Mouse (Mus musculus): ENCODE data around the gene Zfp974.
"Not testable (repeated sequence)": the region's sequence is repeated elsewhere in the genome, so short reads cannot be mapped to it uniquely, and the experiment has no call there.

Gene Zfp974

GRCm38 (mm10) chr7:27928818-27929695, at the start of gene Zfp974:
TSS of gene Zfp974 (minus strand) at chr7:27929460.
- peak; percentile 96 for DNase-seq

GRCm38 (mm10) chr7:27949451-27949850, 20.2 kb upstream of the Zfp974 start:
- DNase-seq, result not testable (repeated sequence)

- not testable (repeated sequence) for DNase-seq
Observed at GRCm38 (mm10) chr7:27941869-27942268, 12.6 kb upstream of the Zfp974 start.

- not testable (repeated sequence) for DNase-seq
Observed at GRCm38 (mm10) chr7:27933800-27934158, 4.5 kb upstream of the Zfp974 start.

- no peak for DNase-seq
Observed at GRCm38 (mm10) chr7:27933050-27933799, 4.0 kb upstream of the Zfp974 start.

GRCm38 (mm10) chr7:27927041-27927440, 2.2 kb downstream of the Zfp974 start:
- not testable (repeated sequence) for DNase-seq

GRCm38 (mm10) chr7:27910952-27911351, 18.3 kb downstream of the Zfp974 start:
- not testable (repeated sequence) for DNase-seq

GRCm38 (mm10) chr7:27905061-27905848, 24.0 kb downstream of the Zfp974 start:
- no peak for DNase-seq

- no peak for DNase-seq
Observed at GRCm38 (mm10) chr7:27900601-27901000, 28.7 kb downstream of the Zfp974 start.

GRCm38 (mm10) chr7:27881721-27882120, 47.5 kb downstream of the Zfp974 start:
- DNase-seq, result no peak

- not testable (repeated sequence) for DNase-seq
Observed at GRCm38 (mm10) chr7:27862578-27862977, 66.7 kb downstream of the Zfp974 start.

- DNase-seq, result peak; percentile 99
Observed at GRCm38 (mm10) chr7:27860396-27861235, 68.6 kb downstream of the Zfp974 start.

- peak; percentile 79 for DNase-seq
Observed at GRCm38 (mm10) chr7:27859301-27860251, 69.7 kb downstream of the Zfp974 start.
